Mouse (Mus musculus) cerebellum, postnatal 14 days (tissue): Measurements from ENCODE around the gene Hes2.

Source experiments
- DNase-seq, 2 experiments: peaks; one replicate each; pipeline ENCODE4 v3.0.0; 2021; ENCODE audit warnings: mixed read lengths in 2 of 2

Hes2 gene

GRCm38 (mm10) chr4:152187142-152187541 is 28.5 kb downstream of the Hes2 start:
- DNase-seq: no peak

GRCm38 (mm10) chr4:152188651-152189050 is 30.0 kb downstream of the Hes2 start:
- DNase-seq: no peak

- DNase-seq: no peak
These were observed 30.4 kb downstream of the Hes2 start for GRCm38 (mm10) chr4:152189071-152189470.

GRCm38 (mm10) chr4:152189691-152190090 is 31.0 kb downstream of the Hes2 start:
- DNase-seq: no peak

- no peak for DNase-seq
These were observed 31.5 kb downstream of the Hes2 start for GRCm38 (mm10) chr4:152190096-152190653.

- no peak for DNase-seq
These were observed 32.0 kb downstream of the Hes2 start for GRCm38 (mm10) chr4:152190701-152191100.

GRCm38 (mm10) chr4:152192569-152192968 is 33.9 kb downstream of the Hes2 start:
- DNase-seq: no peak

- peak; percentile 73 to 77 for DNase-seq
These were observed 36.0 kb downstream of the Hes2 start for GRCm38 (mm10) chr4:152194476-152195175.

GRCm38 (mm10) chr4:152196276-152196675 is 37.6 kb downstream of the Hes2 start:
- DNase-seq: no peak

GRCm38 (mm10) chr4:152197545-152197944 is 38.9 kb downstream of the Hes2 start:
- no peak for DNase-seq

GRCm38 (mm10) chr4:152199617-152200016 is 41.0 kb downstream of the Hes2 start:
- DNase-seq: no peak

- DNase-seq: no peak
These were observed 42.8 kb downstream of the Hes2 start for GRCm38 (mm10) chr4:152201492-152201891.

GRCm38 (mm10) chr4:152202418-152202817 is 43.8 kb downstream of the Hes2 start:
- DNase-seq: no peak

- no peak for DNase-seq
These were observed 44.2 kb downstream of the Hes2 start for GRCm38 (mm10) chr4:152202905-152203304.

GRCm38 (mm10) chr4:152204663-152205062 is 46.0 kb downstream of the Hes2 start:
- no peak for DNase-seq

- DNase-seq: no peak
These were observed 47.5 kb downstream of the Hes2 start for GRCm38 (mm10) chr4:152206199-152206598.

GRCm38 (mm10) chr4:152209623-152210022 is 51.0 kb downstream of the Hes2 start:
- DNase-seq: no peak
